Mouse (Mus musculus) limb, embryonic 14.5 days (tissue): ENCODE data around the gene Parp9. TPM values are rescaled to one million over a fixed set of nuclear protein-coding genes. Genes with fewer than 3 reads are reported as not detected.
"Not testable (repeated sequence)": the region's sequence is repeated elsewhere in the genome, so short reads cannot be mapped to it uniquely, and the experiment has no call there.

Source experiments
- ATAC-seq: fragments of 200-750 bp; cut with Nextera tagmentation; 2 replicates; pipeline ENCODE4 v1.8.0; 2017; ENCODE audit warnings: low read depth, moderate number of reproducible peaks, moderate TSS enrichment; ENCODE audit not compliant: low FRiP score
- DNase-seq: peaks from one replicate; pipeline ENCODE4 v3.0.0-alpha.2; 2015; ENCODE audit warnings: low spot score
- H3K27ac ChIP-seq: fragments of 300-500 bp; sonication (generic); replicated peaks from 2 replicates; pipeline ENCODE4 v1.5.1; 2014; ENCODE audit warnings: low read depth, mild to moderate bottlenecking, low read length, moderate library complexity, mixed read lengths
- H3K27me3 ChIP-seq: fragments of 300-500 bp; sonication (generic); 2 replicates; pipeline ENCODE4 v1.6.1; 2014; ENCODE audit warnings: low read length, mixed read lengths; ENCODE audit not compliant: control insufficient read depth, insufficient read depth
- H3K36me3 ChIP-seq: fragments of 300-500 bp; sonication (generic); 2 replicates; pipeline ENCODE4 v1.6.1; 2014; ENCODE audit warnings: mild to moderate bottlenecking, low read length, moderate library complexity, mixed read lengths; ENCODE audit not compliant: control insufficient read depth, insufficient read depth
- H3K4me1 ChIP-seq: fragments of 300-500 bp; sonication (generic); 2 replicates; pipeline ENCODE4 v1.6.1; 2014; ENCODE audit warnings: antibody characterized with exemption, low read length, mixed read lengths; ENCODE audit not compliant: control insufficient read depth, insufficient read depth
- H3K4me2 ChIP-seq: fragments of 300-500 bp; sonication (generic); replicated peaks from 2 replicates; pipeline ENCODE4 v1.6.1; 2014; ENCODE audit warnings: low read depth, mild to moderate bottlenecking, low read length, moderate library complexity; ENCODE audit not compliant: severe bottlenecking
- H3K4me3 ChIP-seq: fragments of 300-500 bp; sonication (generic); replicated peaks from 2 replicates; pipeline ENCODE4 v1.5.1; 2014; ENCODE audit warnings: low read length
- H3K9ac ChIP-seq: fragments of 300-500 bp; sonication (generic); 2 replicates; pipeline ENCODE4 v1.6.1; 2014; ENCODE audit warnings: mild to moderate bottlenecking, low read depth, low read length, moderate library complexity; ENCODE audit not compliant: severe bottlenecking
- H3K9me3 ChIP-seq: fragments of 300-500 bp; sonication (generic); 2 replicates; pipeline ENCODE4 v1.6.1; 2016; ENCODE audit warnings: low read length; ENCODE audit not compliant: control insufficient read depth
- POLR2A ChIP-seq: fragments of 200-500 bp; IDR thresholded peaks from 2 replicates; pipeline ENCODE4 v1.8.0; 2012; ENCODE audit warnings: inconsistent platforms, mild to moderate bottlenecking, moderate library complexity, borderline replicate concordance; ENCODE audit not compliant: insufficient read depth, insufficient read length; ENCODE audit errors: extremely low read depth
- WGBS: fragments of 180-500 bp; shearing (Covaris S2); extraction: QIAGEN DNeasy Blood & Tissue Kit; methylation state at CpG from one replicate; pipeline ENCODE4 v1.1.7; 2014; 5-methylcytosine and 5-hydroxymethylcytosine counted together
- polyA plus RNA-seq, 2 experiments: library from polyadenylated mRNA; depleted of rRNA in 1 of 2; stranded (reverse) in 1 of 2; unstranded in 1 of 2; fragments of >200 nt; fragmentation: Nextera tagmentation in 1 of 2; extraction: Ambion mirVana in 1 of 2; gene quantifications; 2 replicates each; pipeline versions ENCODE4 v1.2.1 to v1.2.3; 2012 to 2014

Gene Parp9
- polyA plus RNA-seq, 2 experiments, result 4.1 to 4.3 TPM

DNA sequence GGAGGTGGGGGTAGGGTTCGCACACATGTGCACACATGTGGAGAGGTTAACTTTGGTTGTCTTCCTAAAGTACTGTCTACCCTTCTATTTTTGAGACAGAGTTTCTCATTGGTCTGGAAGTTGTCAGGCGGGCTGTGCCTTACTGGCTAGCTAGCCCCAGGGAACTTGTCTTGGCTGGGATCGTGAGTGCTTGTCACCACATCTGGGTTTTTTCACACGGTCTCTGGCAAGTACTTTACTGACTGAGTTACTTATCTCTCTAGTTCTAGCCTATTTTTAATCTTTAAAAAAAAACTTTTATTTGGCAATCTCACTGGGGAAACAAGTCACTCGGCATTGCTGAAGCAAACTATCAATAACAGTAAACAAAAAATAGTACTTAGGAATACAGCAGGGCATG lies 11.0 kb downstream of the Parp9 start:
- WGBS, result 74% methylated on average over 5 of the region's 5 CpGs
- Histone ChIP-seq H3K9me3 (no peaks in the 10 kb centered on the region), H3K4me1 (no peaks in the 10 kb centered on the region), H3K27me3 (no peaks in the 10 kb centered on the region), H3K27ac (no peak overlapping the region), H3K36me3 (no peaks in the 10 kb centered on the region; the same call in 1 of the 2 replicates), H3K4me2 (no peak overlapping the region), H3K9ac (no peak overlapping the region), H3K4me3 (no peak overlapping the region)
- ATAC-seq (no peak), DNase-seq (no peak)
- TF ChIP-seq POLR2A, result no peak

- DNase-seq, result no peak
- H3K4me3 ChIP-seq, result no peak overlapping the region
- no peak overlapping the region for H3K27ac ChIP-seq
- H3K27me3 ChIP-seq, result no peaks in the 10 kb centered on the region
- WGBS, result 91% methylated on average over 3 of the region's 3 CpGs
- no peak overlapping the region for H3K9ac ChIP-seq
- H3K4me1 ChIP-seq, result no peaks in the 10 kb centered on the region
- no peak for TF ChIP-seq POLR2A
- no peak overlapping the region for H3K4me2 ChIP-seq
- ATAC-seq, result no peak
- H3K9me3 ChIP-seq, result no peaks in the 10 kb centered on the region
- H3K36me3 ChIP-seq, result no peaks in the 10 kb centered on the region; the same call in 1 of the 2 replicates
These were observed 12.9 kb downstream of the Parp9 start for GRCm38 (mm10) chr16:35951216-35951615.

DNA sequence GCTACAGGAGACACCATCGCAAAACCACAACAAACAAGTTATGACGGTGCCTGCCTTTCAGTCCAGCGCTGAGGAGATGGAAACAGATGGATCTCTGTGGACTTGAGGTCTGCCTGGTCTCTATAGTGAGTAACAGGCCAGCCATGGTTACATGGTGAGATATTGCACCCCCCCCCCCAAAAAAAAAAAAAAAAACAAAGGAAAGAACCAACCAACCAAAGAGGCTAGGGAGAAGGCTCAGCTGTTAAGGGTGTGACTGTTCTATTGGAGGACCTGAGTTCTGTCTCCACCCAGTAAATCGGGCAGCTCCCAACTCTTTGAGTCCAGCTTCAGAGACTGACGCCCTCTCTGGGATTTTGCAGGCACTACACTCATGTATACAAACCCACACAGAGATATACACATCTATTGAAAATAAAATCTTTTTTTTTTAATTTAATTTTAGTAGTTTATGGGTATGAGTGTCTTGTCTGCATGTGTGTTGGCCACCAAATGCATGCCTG lies 14.4 kb downstream of the Parp9 start:
- TF ChIP-seq POLR2A, result no peak
- WGBS, result 82% methylated on average over 5 of the region's 5 CpGs
- no peak for DNase-seq

DNA sequence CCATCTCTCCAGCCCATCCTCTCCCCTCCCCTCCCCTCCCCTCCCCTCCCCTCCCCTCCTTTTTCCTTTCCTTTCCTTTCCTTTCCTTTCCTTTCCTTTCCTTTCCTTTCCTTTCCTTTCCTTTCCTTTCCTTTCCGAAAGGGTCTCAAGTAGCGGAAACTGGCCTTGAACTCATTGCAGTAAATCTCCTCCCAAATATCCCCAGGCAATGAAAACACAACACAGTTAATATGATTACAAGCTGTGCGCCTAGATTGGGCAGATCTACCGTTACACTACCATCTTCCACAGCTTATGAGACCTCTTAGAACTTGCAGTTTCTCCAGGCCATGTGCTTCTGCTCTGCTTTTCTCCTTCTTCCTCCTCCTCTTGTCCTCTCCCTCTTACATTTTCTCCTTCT lies 27.7 kb downstream of the Parp9 start:
- H3K27ac ChIP-seq, H3K27me3 ChIP-seq, ATAC-seq, H3K36me3 ChIP-seq, DNase-seq, H3K9me3 ChIP-seq, H3K4me2 ChIP-seq, H3K9ac ChIP-seq, H3K4me3 ChIP-seq, H3K4me1 ChIP-seq: not testable (repeated sequence)
- 20% methylated on average over 3 of the region's 4 CpGs for WGBS

More for the DNA sequence above, 14.4 kb downstream of the Parp9 start:
- ATAC-seq, result no peak
- Histone ChIP-seq H3K27ac (no peak overlapping the region), H3K4me1 (no peaks in the 10 kb centered on the region), H3K27me3 (no peaks in the 10 kb centered on the region), H3K4me2 (no peak overlapping the region), H3K36me3 (no peaks in the 10 kb centered on the region), H3K9me3 (no peaks in the 10 kb centered on the region), H3K4me3 (no peak overlapping the region), H3K9ac (no peak overlapping the region)

- Histone ChIP-seq H3K4me2 (no peak overlapping the region), H3K4me1 (no peaks in the 10 kb centered on the region), H3K27me3 (no peaks in the 10 kb centered on the region), H3K9ac (no peak overlapping the region), H3K36me3 (no peaks in the 10 kb centered on the region), H3K27ac (no peak overlapping the region), H3K4me3 (no peak overlapping the region), H3K9me3 (no peaks in the 10 kb centered on the region)
- 34% methylated on average over 5 of the region's 5 CpGs for WGBS
- TF ChIP-seq POLR2A, result no peak
- no peak for DNase-seq
- ATAC-seq, result no peak
These were observed 28.3 kb downstream of the Parp9 start for GRCm38 (mm10) chr16:35966411-35967115.
